Mouse (Mus musculus) adrenal gland, postnatal 14 days (tissue): ENCODE measurements around the gene Tmem144. TPM values are rescaled to one million over a fixed set of nuclear protein-coding genes. Genes with fewer than 3 reads are reported as not detected.
A peak's percentile ranks its signal among the peaks of the same experiment; 100 is the strongest.
"Not testable (repeated sequence)": the region's sequence is repeated elsewhere in the genome, so short reads cannot be mapped to it uniquely, and the experiment has no call there.

Experiments used
- DNase-seq: peaks from one replicate; pipeline ENCODE4 v3.0.0; 2021; ENCODE audit warnings: mixed read lengths
- total RNA-seq: library from RNA; stranded (reverse); gene quantifications from 2 replicates; pipeline ENCODE4 v1.2.3, GENCODE M21; 2021

Tmem144 gene
- total RNA-seq, 1 experiment from 2014 or later, result 11.0 TPM

DNA sequence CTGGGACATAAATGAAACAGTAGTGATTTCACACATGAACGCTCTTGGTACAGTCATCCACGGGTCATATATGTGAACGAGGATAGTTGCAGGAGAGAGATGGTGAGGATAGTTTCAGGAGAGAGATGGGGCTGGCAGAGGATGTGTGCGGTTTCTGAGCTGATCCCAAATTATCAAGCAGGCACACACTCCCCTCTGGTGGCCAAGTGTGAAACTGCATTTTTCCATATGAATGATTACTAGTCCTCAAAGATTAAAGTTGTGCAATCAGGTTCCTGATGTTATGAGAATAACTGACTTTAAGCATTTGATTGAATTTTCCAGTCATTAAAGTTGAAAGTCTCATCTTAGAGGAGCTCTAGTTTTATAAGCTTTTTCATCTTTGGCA lies 43.4 kb downstream of the Tmem144 start:
- DNase-seq, result peak; percentile 71

DNA sequence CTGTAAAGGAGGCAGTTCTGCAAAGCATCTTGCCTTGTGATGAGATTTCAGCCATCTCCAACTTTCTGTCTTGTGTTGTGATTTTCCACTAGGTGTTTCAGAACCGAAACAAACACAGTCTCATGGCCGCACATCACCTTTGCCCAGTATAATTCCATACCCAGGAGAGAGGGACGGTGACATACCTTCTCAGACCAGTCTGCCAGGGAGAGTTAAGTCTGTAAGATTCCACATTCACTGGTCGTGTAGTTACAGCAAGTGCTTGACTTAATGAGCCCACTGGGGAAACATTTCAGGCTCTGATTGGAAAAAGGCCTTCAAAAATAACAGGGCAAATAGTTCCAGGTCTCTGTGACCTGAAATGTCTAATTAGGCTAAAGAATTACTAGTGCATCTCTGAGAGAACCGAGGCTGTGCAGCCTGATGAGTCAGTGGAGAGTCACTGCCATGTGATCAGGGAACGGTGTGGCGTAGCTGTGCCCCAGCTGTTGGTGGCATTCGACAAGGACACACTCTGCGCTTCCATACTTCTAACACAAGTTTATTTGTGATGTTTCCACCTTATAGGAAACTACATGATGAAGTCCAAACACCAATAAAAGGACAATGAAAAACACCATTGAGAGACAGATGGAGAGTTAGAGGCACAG lies 43.9 kb downstream of the Tmem144 start:
- DNase-seq, result peak; percentile 38

DNA sequence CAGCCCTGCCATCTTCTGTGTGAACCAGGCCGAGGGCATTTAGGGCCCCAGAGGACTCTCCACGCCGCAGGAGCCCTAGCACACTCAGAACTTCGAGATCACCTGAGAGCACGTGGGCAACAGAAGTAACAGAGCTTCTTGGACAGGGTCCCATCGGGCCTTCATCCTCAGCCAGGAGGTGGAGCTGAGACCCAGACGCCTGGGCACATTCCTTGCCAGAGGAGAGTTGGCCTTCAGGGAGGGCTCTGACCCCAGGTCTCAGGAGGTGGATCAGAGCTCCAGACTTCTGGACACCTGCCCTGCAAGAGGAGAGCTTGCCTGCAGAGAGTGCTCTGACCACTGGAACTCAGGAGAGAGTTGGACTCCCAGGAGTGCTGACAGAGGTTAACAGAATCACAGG lies 51.8 kb downstream of the Tmem144 start:
- DNase-seq, result not testable (repeated sequence)

DNA sequence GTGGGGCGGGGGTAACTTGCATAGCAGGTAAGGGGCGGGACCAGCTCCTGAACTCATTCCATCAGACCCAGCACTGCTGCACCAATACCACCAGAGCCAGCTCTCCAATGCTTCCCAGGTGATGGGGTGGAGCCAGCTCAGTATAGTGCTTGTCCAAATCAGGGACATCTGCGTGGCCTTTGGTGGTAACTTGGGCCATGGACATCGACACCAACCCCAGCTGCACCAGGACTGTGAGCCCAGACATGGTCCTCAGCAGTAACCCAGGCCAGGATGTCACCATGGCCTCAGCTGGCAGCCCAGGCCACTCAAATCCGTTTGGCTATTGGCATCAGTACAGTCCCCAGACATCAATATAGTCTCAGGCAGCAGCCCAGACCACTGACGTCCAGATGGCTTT lies 60.3 kb downstream of the Tmem144 start:
- DNase-seq, result no peak

DNA sequence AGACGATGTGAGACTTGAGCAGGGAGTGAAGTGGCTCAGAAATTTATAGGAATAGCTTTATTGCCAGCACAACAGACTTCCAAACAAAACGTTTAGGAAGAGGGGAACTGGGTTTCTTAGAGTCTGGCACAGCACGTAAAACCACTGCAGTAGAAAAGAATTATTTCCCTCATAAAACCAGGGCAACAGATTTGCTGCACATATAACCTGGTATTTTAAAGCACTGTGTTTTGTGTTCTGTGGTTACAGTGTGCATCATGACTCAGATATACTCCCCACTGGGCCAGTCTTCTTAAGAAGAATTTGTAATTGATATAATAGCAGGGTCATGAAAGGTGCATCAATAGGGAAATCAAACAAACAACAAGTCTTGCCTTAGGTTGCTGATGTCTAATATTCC lies 62.2 kb downstream of the Tmem144 start:
- DNase-seq, result no peak

DNA sequence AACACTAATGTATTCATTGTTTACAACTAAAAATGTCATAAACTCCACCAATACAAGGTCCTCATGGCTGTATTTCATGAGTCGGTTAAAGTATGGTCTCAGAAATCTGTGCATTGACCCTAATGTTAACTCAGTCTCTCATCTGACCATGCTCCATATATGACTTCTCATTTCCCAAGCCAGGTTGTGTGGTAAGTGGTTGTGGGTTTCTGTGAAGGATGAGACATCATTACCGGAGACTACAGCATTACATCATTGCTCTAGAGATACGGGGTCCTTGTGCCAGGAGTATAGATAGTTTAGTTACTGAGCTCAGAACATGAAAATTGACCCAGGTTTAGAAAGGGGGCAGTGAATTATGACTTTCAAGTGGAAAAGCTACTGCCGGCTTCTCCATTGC lies 63.0 kb downstream of the Tmem144 start:
- DNase-seq, result no peak

DNA sequence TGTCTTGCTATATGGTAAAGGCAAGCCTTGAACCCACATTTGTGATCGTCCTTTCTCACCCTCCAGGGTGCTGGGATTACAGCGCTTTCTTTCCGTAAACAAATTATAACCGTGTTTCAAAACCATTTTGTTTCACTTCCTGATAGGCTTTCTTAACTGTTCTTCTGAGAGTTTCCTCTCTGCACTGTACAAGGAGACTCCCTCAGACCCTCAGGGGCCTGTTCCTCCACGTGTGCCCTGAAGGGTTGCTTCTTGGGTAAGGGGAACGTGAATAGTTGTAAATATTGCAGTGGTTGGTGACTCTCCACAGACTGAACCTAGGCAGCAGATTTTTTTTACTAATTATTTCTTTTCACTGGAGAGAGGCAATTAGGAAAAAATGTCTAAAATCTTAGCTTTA lies 63.6 kb downstream of the Tmem144 start:
- DNase-seq, result no peak

DNA sequence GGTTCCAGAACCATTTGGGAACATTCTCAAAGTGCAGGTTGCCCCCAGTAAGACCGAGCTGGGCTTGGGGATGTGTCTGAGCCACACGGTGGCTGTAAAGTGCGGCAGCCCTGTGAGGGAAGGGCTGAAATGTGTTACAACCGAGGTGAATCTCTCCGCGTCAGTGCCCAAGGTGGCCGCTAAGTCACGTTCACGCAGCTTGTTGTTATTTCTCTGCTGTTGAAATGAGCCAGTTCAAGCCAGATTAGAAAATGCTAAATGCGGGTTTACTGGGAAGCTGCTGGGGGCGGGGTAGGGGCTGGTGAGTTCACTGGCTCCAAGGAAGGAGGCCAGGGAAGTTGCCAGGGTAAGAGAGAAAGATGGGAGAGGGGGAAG lies 68.2 kb downstream of the Tmem144 start:
- DNase-seq, result peak; percentile 4

DNA sequence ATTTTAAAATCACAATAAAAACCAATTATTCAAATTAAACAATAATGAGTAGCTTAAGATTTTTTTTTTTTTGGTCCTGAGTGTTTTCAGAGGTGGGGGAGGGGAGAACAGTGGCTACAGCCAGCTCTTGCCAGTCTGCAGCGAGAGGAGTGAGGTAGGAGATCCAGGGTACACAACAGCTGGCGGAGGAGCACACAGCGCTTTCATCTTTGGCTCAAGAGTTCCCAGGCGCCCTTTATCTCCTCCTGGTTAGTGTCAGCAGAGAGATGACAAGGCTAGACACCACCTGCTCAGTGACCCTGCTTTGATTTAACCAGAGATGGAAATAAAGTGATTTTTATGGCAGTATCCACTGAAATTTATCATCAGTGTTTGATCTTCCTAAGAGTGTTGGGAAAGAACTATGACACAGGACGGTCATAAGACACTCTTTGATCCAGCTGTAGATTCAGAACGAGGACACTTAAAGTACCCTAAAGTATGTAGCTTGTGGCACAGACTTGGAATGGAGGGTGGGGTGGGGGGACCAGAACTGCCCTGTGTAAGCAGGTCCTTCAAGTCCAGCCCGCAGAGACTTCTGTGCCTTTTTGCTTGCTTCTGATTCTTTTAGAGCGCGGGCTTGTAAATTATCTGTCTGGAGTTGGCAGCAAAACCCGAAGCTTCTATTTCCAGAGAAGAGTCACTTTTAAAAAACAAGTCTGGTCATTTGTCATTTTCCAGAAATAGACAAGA lies 68.8 kb downstream of the Tmem144 start:
- peak; percentile 17 for DNase-seq

DNA sequence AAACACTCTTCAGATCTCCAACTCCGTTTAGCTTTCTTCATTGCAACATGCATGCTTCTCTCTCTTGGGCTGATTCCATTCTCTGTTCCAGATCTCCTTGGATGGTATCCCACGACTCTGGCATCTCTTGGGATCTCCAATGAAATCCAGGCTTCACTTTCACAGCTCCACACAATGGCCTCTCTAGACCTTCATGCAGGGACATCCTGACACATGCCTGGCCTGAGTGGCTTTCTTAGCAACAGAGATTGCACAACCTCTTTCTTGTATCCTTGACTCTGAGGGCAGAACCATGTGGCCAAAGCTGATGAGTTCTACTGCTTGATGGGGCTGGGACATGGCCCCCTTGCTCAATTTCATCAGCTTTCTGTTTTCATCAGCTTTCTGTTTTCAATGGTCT lies 79.9 kb downstream of the Tmem144 start:
- DNase-seq, result peak; percentile 21

Other genes with a start within 250 kb of the Tmem144 start
- 4.7 and 6.5 TPM in 2 replicates for gene 4930579G24Rik, start 223.7 kb downstream of the Tmem144 start, total RNA-seq
- gene Etfdh, start 223.3 kb downstream of the Tmem144 start, total RNA-seq, result 444 and 454 TPM in 2 replicates
- gene Rxfp1, start 114.9 kb downstream of the Tmem144 start, total RNA-seq, result 0.19 and 0.75 TPM in 2 replicates
- gene Fam198b, start 31.8 kb upstream of the Tmem144 start, total RNA-seq, result 27.3 and 31.0 TPM in 2 replicates